Mouse (Mus musculus) lung, postnatal 4 days (tissue): ENCODE data around the gene Elmo3.

ENCODE experiments used
- DNase-seq, 2 experiments: peaks; one replicate each; pipeline ENCODE4 v3.0.0; 2021

Elmo3 gene

DNA sequence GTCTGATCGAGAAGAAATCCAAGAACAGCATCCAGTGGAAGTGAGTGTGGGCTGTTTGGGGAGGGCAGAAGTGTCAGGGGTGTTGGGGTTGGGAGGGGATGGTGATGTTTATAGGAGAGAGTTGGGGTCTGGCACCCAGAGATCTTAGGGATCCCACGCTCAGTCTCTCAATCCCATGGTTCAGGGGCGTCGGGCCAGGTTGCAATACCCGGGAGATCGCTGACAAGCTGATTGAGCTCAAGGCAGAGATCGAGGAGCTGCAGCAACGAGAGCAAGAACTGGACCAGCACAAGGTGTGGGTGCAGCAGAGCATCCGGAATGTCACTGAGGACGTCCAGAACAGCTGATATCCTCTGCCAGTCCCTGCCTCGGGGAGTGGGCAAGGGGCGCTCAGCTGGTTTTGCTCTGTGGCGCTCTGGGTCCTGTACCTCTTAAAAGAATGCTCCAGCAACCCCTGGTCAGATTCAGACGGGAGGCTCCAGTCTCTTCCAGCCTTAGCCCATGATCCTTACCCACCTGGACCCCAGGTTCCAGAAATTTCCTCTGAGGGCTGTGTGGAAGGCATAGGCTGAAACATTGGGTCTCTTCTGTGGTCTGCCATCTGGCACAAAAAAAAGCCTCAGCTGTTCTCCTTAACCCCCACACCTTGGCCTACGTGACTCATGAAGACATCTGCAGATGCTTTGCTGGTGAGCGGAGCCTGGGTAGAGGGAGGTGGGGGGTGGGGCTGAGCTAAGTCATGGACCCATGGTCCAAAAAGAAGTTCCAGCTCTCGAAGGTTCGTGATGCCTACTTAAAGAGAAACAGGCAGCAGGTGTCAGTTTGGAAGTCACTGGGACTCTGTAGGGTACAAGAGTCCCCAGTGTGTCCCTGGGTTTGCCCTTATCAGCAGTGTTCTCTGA, 6.8 kb upstream of the Elmo3 start:
- DNase-seq, result peak in 1 of 2 experiments; percentile 19

- no peak for DNase-seq
Measured at GRCm38 (mm10) chr8:105299962-105300361, 5.4 kb upstream of the Elmo3 start.

GRCm38 (mm10) chr8:105303396-105303795, 2.0 kb upstream of the Elmo3 start:
- no peak for DNase-seq

DNA sequence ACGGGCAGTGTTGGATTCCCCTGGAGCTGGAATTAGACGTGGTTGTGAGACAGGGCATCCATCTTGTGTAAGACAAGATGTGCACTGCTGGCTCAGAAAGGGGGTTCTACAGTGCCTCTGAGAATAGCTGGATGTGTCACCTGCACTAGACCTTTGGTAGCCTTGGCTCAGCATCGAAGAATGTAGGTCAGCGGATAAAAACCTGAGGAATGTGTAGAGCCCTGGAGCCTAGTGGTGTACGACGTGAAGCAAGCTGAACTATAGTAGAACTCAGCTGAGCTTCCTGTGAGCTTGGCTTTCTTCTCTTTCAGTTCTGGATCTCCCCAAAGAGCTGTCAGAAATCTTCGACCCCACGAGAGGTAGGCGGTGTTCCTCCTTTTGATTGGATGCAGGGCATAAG, 1.5 kb upstream of the Elmo3 start:
- DNase-seq, result no peak

GRCm38 (mm10) chr8:105304325-105305210, 833 bp upstream of the Elmo3 start:
- DNase-seq, result no peak

- DNase-seq, result no peak
Measured at GRCm38 (mm10) chr8:105306146-105306691, 818 bp downstream of the Elmo3 start.

GRCm38 (mm10) chr8:105307670-105308069, 2.3 kb downstream of the Elmo3 start:
- DNase-seq, result no peak

GRCm38 (mm10) chr8:105308428-105308827, 3.0 kb downstream of the Elmo3 start:
- no peak for DNase-seq

DNA sequence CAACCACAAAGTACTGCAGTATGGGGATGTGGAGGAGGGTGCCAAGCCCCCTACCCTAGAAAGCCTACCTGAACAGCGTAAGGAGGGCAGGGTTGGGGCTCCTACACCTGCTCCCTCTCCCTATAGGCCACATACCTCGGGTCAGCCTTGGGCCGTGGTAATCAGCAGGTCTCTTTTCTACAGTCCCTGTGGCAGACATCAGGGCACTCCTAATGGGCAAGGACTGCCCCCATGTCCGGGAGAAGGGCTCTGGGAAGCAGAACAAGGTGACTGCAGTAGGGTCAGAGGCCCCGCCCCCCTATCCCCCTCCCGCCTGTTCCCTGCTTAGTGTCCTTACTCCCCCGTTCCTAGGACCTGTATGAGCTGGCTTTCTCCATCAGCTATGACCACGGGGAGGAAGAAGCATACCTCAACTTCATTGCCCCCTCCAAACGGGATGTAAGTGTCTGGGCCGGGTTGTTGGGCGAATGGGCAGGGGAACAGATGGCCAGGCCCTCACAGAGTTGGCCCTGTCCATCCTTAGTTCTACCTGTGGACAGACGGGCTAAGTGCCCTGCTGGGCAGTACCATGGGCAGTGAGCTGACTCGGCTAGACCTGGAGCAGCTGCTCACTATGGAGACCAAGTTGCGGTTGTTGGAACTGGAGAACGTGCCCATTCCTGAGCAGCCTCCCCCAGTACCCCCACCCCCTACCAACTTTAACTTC, 3.9 kb downstream of the Elmo3 start:
- no peak for DNase-seq

DNA sequence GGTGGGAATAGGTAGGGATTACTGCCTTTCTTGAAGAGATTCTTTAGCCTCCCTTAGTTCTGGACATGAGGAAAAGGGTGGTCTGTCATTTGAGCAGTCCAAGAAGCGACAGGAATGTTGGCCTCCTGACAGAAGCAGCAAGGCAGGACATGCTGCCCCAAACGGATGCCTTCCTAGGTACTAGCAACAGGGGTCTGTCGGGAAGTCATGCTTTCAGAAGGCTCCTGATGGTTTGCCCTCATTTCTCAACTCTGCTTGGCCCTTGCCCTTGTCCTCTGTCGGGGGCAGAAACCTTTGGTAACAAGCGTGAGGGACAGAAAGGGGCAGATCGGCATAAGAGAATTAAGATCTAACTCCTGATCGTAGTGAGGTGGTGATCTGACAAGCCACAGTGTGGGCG, 4.7 kb downstream of the Elmo3 start:
- no peak for DNase-seq

- no peak for DNase-seq
Measured at GRCm38 (mm10) chr8:105311718-105312117, 6.3 kb downstream of the Elmo3 start.

DNA sequence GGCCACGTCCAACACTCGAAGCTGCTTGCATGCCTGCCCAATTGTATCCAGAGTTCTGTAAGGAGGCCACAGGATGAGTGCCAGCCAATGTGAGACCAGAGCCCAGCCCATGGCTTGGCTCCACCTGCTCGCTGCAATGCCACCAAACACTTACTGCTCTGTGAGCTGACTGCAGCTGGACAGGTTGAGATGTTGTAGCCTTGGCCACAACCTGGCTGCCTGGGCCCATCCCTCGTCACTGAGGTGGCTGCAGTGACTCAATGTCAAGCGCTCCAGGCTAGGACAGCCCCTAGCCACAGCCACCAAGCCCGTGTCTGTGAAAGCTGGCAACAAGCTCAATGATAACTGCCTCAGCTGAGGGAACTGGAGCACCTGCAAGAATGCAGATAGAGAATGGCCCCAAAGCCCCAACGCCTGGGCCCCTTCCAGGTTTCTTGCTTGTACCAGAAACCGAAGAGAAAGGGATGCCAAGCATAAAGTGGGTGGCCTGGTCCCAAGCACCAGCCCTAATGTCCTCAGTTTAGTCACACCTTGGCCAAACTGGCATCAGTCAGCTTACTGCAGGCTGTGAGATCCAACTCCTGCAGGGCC, 7.6 kb downstream of the Elmo3 start:
- no peak for DNase-seq

DNA sequence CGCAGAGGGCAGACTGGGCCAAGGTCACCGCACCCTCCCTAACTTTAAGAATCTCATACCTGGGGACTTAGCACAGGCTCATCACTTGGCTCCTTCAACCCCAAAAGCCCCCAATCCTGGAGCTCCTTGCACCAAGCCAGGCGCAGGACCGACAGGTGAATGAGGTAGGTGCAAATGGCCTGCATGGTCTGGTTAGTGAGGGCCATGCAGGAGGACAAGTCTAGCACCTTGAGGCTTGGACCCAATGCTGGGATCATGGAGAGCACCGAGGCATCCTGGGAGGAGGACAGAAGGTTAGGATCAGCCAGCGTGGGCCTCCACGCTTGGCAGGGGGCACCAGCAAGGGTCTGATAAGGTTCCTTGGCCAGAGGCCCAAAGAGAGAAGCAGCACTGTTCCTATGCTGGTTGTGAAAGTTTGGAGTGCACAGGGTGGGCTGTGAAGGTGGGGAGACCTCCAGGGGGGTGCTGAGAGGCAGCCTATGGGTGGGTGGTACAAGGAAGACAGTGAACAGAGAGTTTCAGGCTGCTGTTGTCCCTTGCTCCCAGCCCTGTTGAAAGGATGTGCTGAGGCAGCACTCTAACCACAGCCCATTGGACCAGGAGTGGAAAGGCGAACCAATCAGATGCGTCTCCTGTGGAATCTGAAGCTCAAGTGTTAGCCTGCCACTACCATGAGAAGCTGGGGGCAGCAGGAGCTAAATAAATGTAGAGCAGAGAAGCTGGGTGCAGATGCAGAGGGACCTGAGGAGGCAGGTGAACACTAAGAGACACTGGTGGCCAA, 8.4 kb downstream of the Elmo3 start:
- no peak for DNase-seq

- peak in 1 of 2 experiments; percentile 48 for DNase-seq
Measured at GRCm38 (mm10) chr8:105315073-105315769, 9.8 kb downstream of the Elmo3 start.

GRCm38 (mm10) chr8:105317941-105318340, 12.5 kb downstream of the Elmo3 start:
- peak; percentile 66 to 87 for DNase-seq

- peak in 1 of 2 experiments; percentile 56 for DNase-seq
Measured at GRCm38 (mm10) chr8:105318662-105319190, 13.3 kb downstream of the Elmo3 start.

DNA sequence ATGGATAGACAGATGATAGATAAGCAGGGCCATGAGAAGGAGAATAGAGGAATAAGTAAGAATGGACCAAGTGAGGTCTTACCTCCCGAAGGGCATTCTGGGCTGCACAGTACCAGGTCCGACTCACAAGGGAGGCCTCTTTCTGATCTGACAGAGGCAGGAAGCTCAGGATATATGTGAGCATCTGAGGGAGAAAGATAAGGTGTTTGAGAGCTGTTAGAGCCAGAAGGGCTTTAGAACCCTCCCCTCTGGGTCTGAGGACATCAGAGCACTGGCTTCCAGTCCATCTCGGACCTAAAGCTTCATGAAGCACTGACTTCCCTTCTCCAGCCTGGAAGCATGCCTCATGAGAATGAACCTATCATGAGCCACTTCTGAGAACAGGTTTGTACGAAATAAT, 17.8 kb downstream of the Elmo3 start:
- no peak for DNase-seq

DNA sequence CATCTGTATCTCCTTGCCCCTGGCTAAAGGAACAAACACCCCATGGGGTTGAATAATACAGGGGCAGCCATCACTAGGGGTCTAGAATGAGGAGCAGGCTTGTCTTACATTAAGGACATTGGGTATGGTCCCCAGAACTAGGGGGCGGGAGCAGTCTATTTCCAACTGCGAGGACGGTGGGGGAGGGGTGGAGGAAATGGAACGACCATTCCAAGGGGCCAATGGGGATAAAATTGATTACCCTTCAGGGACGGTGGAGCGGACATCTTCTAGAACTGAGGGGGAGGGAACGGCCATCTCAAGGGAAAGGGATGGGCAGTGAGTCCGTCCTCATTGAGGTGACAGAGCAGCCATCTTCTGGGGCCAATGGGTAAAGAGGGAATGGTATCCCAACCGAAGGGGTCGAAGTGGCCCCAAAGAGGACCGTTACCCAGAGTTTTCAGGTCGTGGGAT, 20.3 kb downstream of the Elmo3 start:
- peak in 1 of 2 experiments; percentile 24 for DNase-seq

DNA sequence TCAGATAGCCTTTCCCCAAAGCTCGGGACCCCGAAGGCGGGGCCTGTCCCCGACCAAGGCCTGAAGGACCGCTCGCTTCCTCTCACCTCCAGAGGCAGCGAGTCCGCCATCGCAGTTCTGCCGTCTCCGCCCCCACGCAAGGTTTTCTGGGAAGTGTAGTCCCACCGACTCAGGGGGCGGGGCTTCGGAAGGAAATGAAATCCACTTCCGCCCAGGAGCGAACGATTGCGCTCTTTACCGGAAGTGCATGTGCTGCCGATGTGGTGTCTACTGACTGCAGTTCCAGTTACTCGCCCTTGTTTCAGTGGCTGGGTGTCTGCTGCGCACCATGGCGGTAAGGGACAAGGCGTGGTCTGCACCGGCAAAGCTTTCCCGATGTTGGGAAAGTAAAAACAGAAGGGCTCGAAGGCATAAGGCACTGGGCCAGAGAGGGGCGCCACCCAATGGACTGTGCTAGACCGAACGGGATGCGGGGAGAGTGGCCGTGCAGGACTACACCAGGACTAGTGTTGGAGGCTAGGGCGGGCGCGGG, 20.8 kb downstream of the Elmo3 start, which contains the start of the genes Lrrc29 and Tmem208:
TSS of gene Lrrc29 (minus strand) at position 138 of the 532 bp plus-strand sequence.
TSS of gene Tmem208 (plus strand) at position 214 of the 532 bp plus-strand sequence.
- peak; percentile 98 for DNase-seq

DNA sequence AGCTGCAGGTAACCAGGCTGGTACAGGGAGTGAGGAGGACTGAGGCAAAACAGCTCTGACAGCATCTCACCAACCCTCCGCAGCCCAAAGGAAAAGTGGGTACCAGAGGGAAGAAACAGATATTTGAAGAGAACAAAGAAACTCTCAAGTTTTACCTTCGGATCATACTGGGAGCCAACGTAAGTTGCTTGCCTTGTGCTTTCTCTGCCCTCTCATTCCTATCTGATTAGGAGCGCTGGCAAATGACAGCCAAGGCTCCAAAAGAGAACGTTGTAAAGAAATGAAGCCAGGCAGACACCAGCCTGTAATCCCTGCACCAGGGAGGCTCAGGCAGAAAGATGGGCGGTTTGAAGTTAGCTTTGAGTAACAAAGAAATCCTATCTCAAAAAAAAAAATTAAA, 21.6 kb downstream of the Elmo3 start:
- no peak for DNase-seq
